10 mouse cellular contexts compared by ENCODE assay signal in genomic region chr10:21636711-21637081, GRCm38 (mm10). TPM values are rescaled to one million over a fixed set of nuclear protein-coding genes. Genes with fewer than 3 reads are reported as not detected.
A peak's percentile ranks its signal among the peaks of the same experiment; 100 is the strongest.
DNase-seq lines count a peak whose midpoint lies in the region; ATAC-seq lines count a peak whose summit lies in the region.
"Had no signal": no experiment of that assay in that cellular context is flagged by ENCODE, and none has a peak within 500 bp of the region (broad histone marks: within the 10 kb centered on the region; RNA-seq: fewer than 3 reads in every experiment).

No protein-coding gene starts in this region.

- no peak overlapping the region for H3K4me3 ChIP-seq in heart, embryonic 10.5 days
- H3K4me3 ChIP-seq in midbrain, embryonic 14.5 days (replicated peaks; ENCODE audit: low read depth, low read length), result no peak overlapping the region
- H3K4me3 ChIP-seq: lung, embryonic 15.5 days had no signal

- H3K9me3 ChIP-seq in heart, embryonic 10.5 days, result no peaks in the 10 kb centered on the region
- H3K9me3 ChIP-seq in midbrain, embryonic 14.5 days (ENCODE audit: control insufficient read depth, low read length), result no peaks in the 10 kb centered on the region
- H3K9me3 ChIP-seq: lung, embryonic 15.5 days had no signal

- WGBS in heart, embryonic 10.5 days, result 59% methylated on average over 6 of the region's 6 CpGs
- WGBS in midbrain, embryonic 14.5 days, result 77% methylated on average over 6 of the region's 6 CpGs

- H3K27ac ChIP-seq in heart, embryonic 10.5 days, result no peak overlapping the region
- H3K27ac ChIP-seq in midbrain, embryonic 14.5 days (replicated peaks; ENCODE audit: low read depth, low read length), result no peak overlapping the region
- H3K27ac ChIP-seq: lung, embryonic 15.5 days had no signal

- H3K9ac ChIP-seq in midbrain, embryonic 14.5 days (replicated peaks; ENCODE audit: low read length), result no peak overlapping the region
- H3K9ac ChIP-seq: lung, embryonic 15.5 days had no signal

- peak; percentile 98 for DNase-seq in heart, adult 11 months
- no peak for DNase-seq in heart, embryonic 10.5 days (ENCODE audit: low spot score)
- DNase-seq in brain, adult 2 months (ENCODE audit: low read depth, low spot score), result peak; percentile 91
- DNase-seq in heart, postnatal 4 days, result peak; percentile 83
- DNase-seq in left cerebral cortex, adult 9 months (ENCODE audit: low spot score in 2 of 2), result peak; percentile 61 to 65
- DNase-seq in retina, postnatal 1 day, result no peak
- no peak for DNase-seq in midbrain, embryonic 14.5 days

- no peaks in the 10 kb centered on the region for H3K27me3 ChIP-seq in heart, embryonic 10.5 days (ENCODE audit: insufficient read depth, poor library complexity, severe bottlenecking)
- H3K27me3 ChIP-seq in midbrain, embryonic 14.5 days (ENCODE audit: control insufficient read depth, insufficient read depth, low read length), result no peaks in the 10 kb centered on the region
- H3K27me3 ChIP-seq: lung, embryonic 15.5 days had no signal

- no peak for ATAC-seq in erythroid progenitor cell, adult 5-6 weeks (replicated peaks; ENCODE audit: low FRiP score, poor library complexity, severe bottlenecking)
- ATAC-seq in midbrain, embryonic 14.5 days (ENCODE audit: low FRiP score, low TSS enrichment), result no peak

- H3K36me3 ChIP-seq in heart, embryonic 10.5 days, result no peaks in the 10 kb centered on the region
- no peaks in the 10 kb centered on the region for H3K36me3 ChIP-seq in midbrain, embryonic 14.5 days (ENCODE audit: control insufficient read depth, insufficient read depth, low read length)
- H3K36me3 ChIP-seq: lung, embryonic 15.5 days had no signal

- H3K4me2 ChIP-seq in midbrain, embryonic 14.5 days (ENCODE audit: low read length), result no peak overlapping the region
- H3K4me2 ChIP-seq: lung, embryonic 15.5 days had no signal

- peaks cover 10% of the 10 kb centered on the region for H3K4me1 ChIP-seq in heart, embryonic 10.5 days
- no peaks in the 10 kb centered on the region for H3K4me1 ChIP-seq in midbrain, embryonic 14.5 days (ENCODE audit: control insufficient read depth, insufficient read depth, low read length)

RNA-seq across cellular contexts. Expression of gene 1700020N01Rik, which starts 43.8 kb away (rescaled TPM):
- 0.14 and 0.29 TPM in 2 replicates for polyA plus RNA-seq in heart, embryonic 10.5 days (2016; fragmentation: Nextera tagmentation; extraction: Ambion mirVana)
- not detected for total RNA-seq in heart, postnatal 4 days (2021)
- not detected in 2 replicates for total RNA-seq in erythroid progenitor cell, adult 5-6 weeks (2015; ENCODE audit: low replicate concordance)
- total RNA-seq in erythroid progenitor cell, adult 5-6 weeks (2017; ENCODE audit: low replicate concordance), result not detected in 2 replicates
- not detected in 2 replicates for polyA plus RNA-seq in midbrain, embryonic 14.5 days (2014; fragmentation: Nextera tagmentation; extraction: Ambion mirVana)
- polyA plus RNA-seq: lung, embryonic 15.5 days; stomach, embryonic 14.5 days had no signal

Comparison
In these comparisons a context has a peak if more than half of its experiments do, and no peak if none do; other contexts are left out.
1. DNase-seq: peak in heart, adult 11 months (single experiment), brain, adult 2 months (single experiment), heart, postnatal 4 days (single experiment) and left cerebral cortex, adult 9 months (2 of 2); none in heart, embryonic 10.5 days (single experiment), retina, postnatal 1 day (single experiment) and midbrain, embryonic 14.5 days (single experiment).